Mouse (Mus musculus): Measurements from ENCODE around the gene Dand5. TPM values are rescaled to one million over a fixed set of nuclear protein-coding genes. Genes with fewer than 3 reads are reported as not detected.

Dand5 gene
- polyA plus RNA-seq (2015; fragmentation: Nextera tagmentation; extraction: Ambion mirVana): 2.9 and 3.4 TPM in 2 replicates

- H3K27me3 ChIP-seq: peaks cover 5% of the 10 kb centered on the region; the same call in 1 of the 2 replicates
- peak within 1 kb of the TSS; percentile 32 for H3K4me2 ChIP-seq
- no peaks in the 10 kb centered on the region for H3K36me3 ChIP-seq (replicated peaks)
- H3K27ac ChIP-seq (replicated peaks): no peak within 1 kb of the TSS
- no peak within 1 kb of the TSS; the same call in 1 of the 2 replicates for H3K9ac ChIP-seq
- peaks cover 42% of the 10 kb centered on the region for H3K4me1 ChIP-seq (replicated peaks)
- WGBS (ENCODE audit: insufficient replicate concordance): 71% methylated on average over 3 of the region's 3 CpGs
- H3K9me3 ChIP-seq (replicated peaks): no peaks in the 10 kb centered on the region
- ATAC-seq (ENCODE audit: insufficient read depth): no peak
- H3K4me3 ChIP-seq (replicated peaks): no peak within 1 kb of the TSS; the same call in 1 of the 2 replicates
Measured at GRCm38 (mm10) chr8:84822723-84823122, at the start of gene Dand5. TSS of gene Dand5 (minus strand) at chr8:84822823.

- Histone ChIP-seq H3K9me3 (replicated peaks) (no peaks in the 10 kb centered on the region), H3K4me3 (replicated peaks) (peak within 1 kb of the TSS; percentile 66), H3K4me1 (replicated peaks) (peaks cover 40% of the 10 kb centered on the region), H3K36me3 (replicated peaks) (peaks cover 39% of the 10 kb centered on the region), H3K27ac (replicated peaks) (peak within 1 kb of the TSS; percentile 84), H3K9ac (peak within 1 kb of the TSS; percentile 60), H3K27me3 (no peaks in the 10 kb centered on the region), H3K4me2 (peak within 1 kb of the TSS; percentile 99)
- 6% methylated on average over 46 of the region's 46 CpGs for WGBS (ENCODE audit: insufficient replicate concordance)
- ATAC-seq (ENCODE audit: insufficient read depth): peak; percentile 76
Measured at GRCm38 (mm10) chr8:84871376-84872308, 49.0 kb upstream of the Dand5 start, which contains the start of gene Syce2. TSS of gene Syce2 (plus strand) at chr8:84872111.

- under 1% methylated on average over 39 of the region's 39 CpGs for WGBS (ENCODE audit: insufficient replicate concordance)
- H3K4me3 ChIP-seq (replicated peaks): peak within 1 kb of the TSS; percentile 92
- H3K4me2 ChIP-seq: peak within 1 kb of the TSS; percentile 81
- H3K36me3 ChIP-seq (replicated peaks): peaks cover 30% of the 10 kb centered on the region
- H3K4me1 ChIP-seq (replicated peaks): peaks cover 26% of the 10 kb centered on the region
- H3K9ac ChIP-seq: peak within 1 kb of the TSS; percentile 89
- no peaks in the 10 kb centered on the region for H3K27me3 ChIP-seq
- H3K27ac ChIP-seq (replicated peaks): peak within 1 kb of the TSS; percentile 87
- ATAC-seq (ENCODE audit: insufficient read depth): peak; percentile 87
- H3K9me3 ChIP-seq (replicated peaks): no peaks in the 10 kb centered on the region
Measured at GRCm38 (mm10) chr8:84856864-84857441, 34.3 kb upstream of the Dand5 start, which contains the start of gene Farsa. TSS of gene Farsa (plus strand) at chr8:84856989.

GRCm38 (mm10) chr8:84856434-84856833, 33.8 kb upstream of the Dand5 start:
- H3K4me1 ChIP-seq (replicated peaks): peaks cover 26% of the 10 kb centered on the region
- 83% methylated on average over 3 of the region's 3 CpGs for WGBS (ENCODE audit: insufficient replicate concordance)
- peak overlapping the region; percentile 92 for H3K4me3 ChIP-seq (replicated peaks)
- H3K9me3 ChIP-seq (replicated peaks): no peaks in the 10 kb centered on the region
- 0 out of 2 replicates have a peak overlapping the region, but pooled peaks have one; percentile 89 for H3K9ac ChIP-seq
- no peak for ATAC-seq (ENCODE audit: insufficient read depth)
- H3K27ac ChIP-seq (replicated peaks): no peak overlapping the region
- H3K27me3 ChIP-seq: no peaks in the 10 kb centered on the region
- peak overlapping the region; percentile 81 for H3K4me2 ChIP-seq
- H3K36me3 ChIP-seq (replicated peaks): peaks cover 25% of the 10 kb centered on the region

GRCm38 (mm10) chr8:84847684-84848435, 25.2 kb upstream of the Dand5 start:
- Histone ChIP-seq H3K9ac (peak overlapping the region; percentile 70), H3K4me3 (replicated peaks) (peak overlapping the region; percentile 93), H3K9me3 (replicated peaks) (no peaks in the 10 kb centered on the region), H3K4me2 (peak overlapping the region; percentile 75), H3K27me3 (no peaks in the 10 kb centered on the region), H3K36me3 (replicated peaks) (peaks cover 30% of the 10 kb centered on the region), H3K4me1 (replicated peaks) (peaks cover 46% of the 10 kb centered on the region), H3K27ac (replicated peaks) (peak overlapping the region; percentile 89)
- 8% methylated on average over 6 of the region's 6 CpGs for WGBS (ENCODE audit: insufficient replicate concordance)
- ATAC-seq (ENCODE audit: insufficient read depth): no peak

GRCm38 (mm10) chr8:84846722-84847572, 24.3 kb upstream of the Dand5 start, which contains the start of gene Calr:
TSS of gene Calr (minus strand) at chr8:84846934.
- ATAC-seq (ENCODE audit: insufficient read depth): peak; percentile 99
- H3K27ac ChIP-seq (replicated peaks): peak within 1 kb of the TSS; percentile 92
- no peaks in the 10 kb centered on the region for H3K9me3 ChIP-seq (replicated peaks)
- peaks cover 39% of the 10 kb centered on the region for H3K36me3 ChIP-seq (replicated peaks)
- H3K9ac ChIP-seq: peak within 1 kb of the TSS; percentile 95
- H3K4me3 ChIP-seq (replicated peaks): peak within 1 kb of the TSS; percentile 93
- under 1% methylated on average over 55 of the region's 55 CpGs for WGBS (ENCODE audit: insufficient replicate concordance)
- no peaks in the 10 kb centered on the region for H3K27me3 ChIP-seq
- peak within 1 kb of the TSS; percentile 81 for H3K4me2 ChIP-seq
- peaks cover 55% of the 10 kb centered on the region for H3K4me1 ChIP-seq (replicated peaks)

GRCm38 (mm10) chr8:84846094-84846721, 23.6 kb upstream of the Dand5 start:
- H3K4me1 ChIP-seq (replicated peaks): peaks cover 62% of the 10 kb centered on the region
- no peaks in the 10 kb centered on the region for H3K27me3 ChIP-seq
- under 1% methylated on average over 30 of the region's 30 CpGs for WGBS (ENCODE audit: insufficient replicate concordance)
- H3K36me3 ChIP-seq (replicated peaks): peaks cover 47% of the 10 kb centered on the region
- no peaks in the 10 kb centered on the region for H3K9me3 ChIP-seq (replicated peaks)
- peak overlapping the region; percentile 93 for H3K4me3 ChIP-seq (replicated peaks)
- peak overlapping the region; percentile 81 for H3K4me2 ChIP-seq
- peak overlapping the region; percentile 95 for H3K9ac ChIP-seq
- peak; percentile 24 for ATAC-seq (ENCODE audit: insufficient read depth)
- peak overlapping the region; percentile 92 for H3K27ac ChIP-seq (replicated peaks)

- no peak for ATAC-seq (ENCODE audit: insufficient read depth)
- H3K9ac ChIP-seq: peak overlapping the region; percentile 95
- no peaks in the 10 kb centered on the region for H3K27me3 ChIP-seq
- WGBS (ENCODE audit: insufficient replicate concordance): 12% methylated on average over 12 of the region's 12 CpGs
- peaks cover 49% of the 10 kb centered on the region for H3K36me3 ChIP-seq (replicated peaks)
- no peaks in the 10 kb centered on the region for H3K9me3 ChIP-seq (replicated peaks)
- H3K27ac ChIP-seq (replicated peaks): peak overlapping the region; percentile 92
- peak overlapping the region; percentile 93 for H3K4me3 ChIP-seq (replicated peaks)
- H3K4me1 ChIP-seq (replicated peaks): peaks cover 69% of the 10 kb centered on the region
- H3K4me2 ChIP-seq: peak overlapping the region; percentile 81
Measured at GRCm38 (mm10) chr8:84845355-84846093, 22.9 kb upstream of the Dand5 start.

- Histone ChIP-seq H3K4me1 (replicated peaks) (peaks cover 71% of the 10 kb centered on the region), H3K9ac (peak overlapping the region; percentile 95), H3K4me2 (peak overlapping the region; percentile 81), H3K36me3 (replicated peaks) (peaks cover 49% of the 10 kb centered on the region), H3K27ac (replicated peaks) (peak overlapping the region; percentile 21), H3K27me3 (no peaks in the 10 kb centered on the region), H3K9me3 (replicated peaks) (no peaks in the 10 kb centered on the region), H3K4me3 (replicated peaks) (peak overlapping the region; percentile 93)
- ATAC-seq (ENCODE audit: insufficient read depth): no peak
- 81% methylated on average over 9 of the region's 9 CpGs for WGBS (ENCODE audit: insufficient replicate concordance)
Measured at GRCm38 (mm10) chr8:84844397-84845070, 21.9 kb upstream of the Dand5 start.
